Mouse (Mus musculus) bone marrow macrophage, adult 2 months (primary cell): ENCODE measurements around the gene Tia1. TPM values are rescaled to one million over a fixed set of nuclear protein-coding genes. Genes with fewer than 3 reads are reported as not detected.

Experiments
- H3K27ac ChIP-seq: 2 replicates; pipeline ENCODE4 v1.5.1; 2012; ENCODE audit warnings: low read depth, low read length; ENCODE audit not compliant: insufficient read depth
- H3K4me1 ChIP-seq: 2 replicates; pipeline ENCODE4 v1.6.1; 2012; ENCODE audit warnings: low read length; ENCODE audit not compliant: control insufficient read depth, insufficient read depth
- H3K4me3 ChIP-seq: 2 replicates; pipeline ENCODE4 v1.5.1; 2012; ENCODE audit warnings: mild to moderate bottlenecking, low read length, moderate library complexity; ENCODE audit not compliant: insufficient read depth
- CTCF ChIP-seq: IDR thresholded peaks from 2 replicates; pipeline ENCODE4 v1.5.1; 2012; ENCODE audit warnings: low read depth, mild to moderate bottlenecking, low read length, moderate library complexity
- POLR2A ChIP-seq: IDR thresholded peaks from 2 replicates; pipeline ENCODE4 v1.6.1; 2012; ENCODE audit warnings: mild to moderate bottlenecking, low read depth, low read length, borderline replicate concordance
- polyA plus RNA-seq: library from polyadenylated mRNA; stranded (reverse); fragments of >200 nt; gene quantifications from 2 replicates; pipeline ENCODE4 v1.2.4, GENCODE M21; 2012; ENCODE audit not compliant: missing spikeins, insufficient read depth, insufficient read length

The Tia1 gene
- polyA plus RNA-seq, 1 experiment: 49.7 TPM

- H3K4me1 ChIP-seq: peaks cover 34% of the 10 kb centered on the region
- H3K27ac ChIP-seq: no peak overlapping the region
- no peak for TF ChIP-seq CTCF
- no peak for TF ChIP-seq POLR2A
- no peak overlapping the region for H3K4me3 ChIP-seq
Observed at GRCm38 (mm10) chr6:86475462-86476167, 71.6 kb downstream of the Tia1 start.

- H3K27ac ChIP-seq: no peak overlapping the region
- TF ChIP-seq POLR2A: no peak
- TF ChIP-seq CTCF: no peak
- peaks cover 30% of the 10 kb centered on the region for H3K4me1 ChIP-seq
- no peak overlapping the region for H3K4me3 ChIP-seq
Observed at GRCm38 (mm10) chr6:86476931-86477330, 72.9 kb downstream of the Tia1 start.

- Histone ChIP-seq H3K27ac (no peak overlapping the region), H3K4me1 (peaks cover 23% of the 10 kb centered on the region), H3K4me3 (no peak overlapping the region)
- TF ChIP-seq POLR2A (no peak), CTCF (no peak)
Observed at GRCm38 (mm10) chr6:86479311-86479710, 75.3 kb downstream of the Tia1 start.

- Histone ChIP-seq H3K4me1 (peaks cover 23% of the 10 kb centered on the region), H3K27ac (peak overlapping the region; percentile 61; the same call in 1 of the 2 replicates), H3K4me3 (peak overlapping the region; percentile 39; the same call in 1 of the 2 replicates)
- TF ChIP-seq POLR2A: no peak
- no peak for TF ChIP-seq CTCF
Observed at GRCm38 (mm10) chr6:86479816-86480188, 75.8 kb downstream of the Tia1 start.

- peak overlapping the region; percentile 39 for H3K4me3 ChIP-seq
- H3K27ac ChIP-seq: peak overlapping the region; percentile 61
- TF ChIP-seq POLR2A: no peak
- no peak for TF ChIP-seq CTCF
- peaks cover 23% of the 10 kb centered on the region for H3K4me1 ChIP-seq
Observed at GRCm38 (mm10) chr6:86480189-86480831, 76.3 kb downstream of the Tia1 start.

- Histone ChIP-seq H3K4me3 (no peak overlapping the region), H3K27ac (no peak overlapping the region), H3K4me1 (peaks cover 34% of the 10 kb centered on the region)
- TF ChIP-seq POLR2A (no peak), CTCF (no peak)
Observed at GRCm38 (mm10) chr6:86481871-86482270, 77.9 kb downstream of the Tia1 start.

Other genes with a start within 250 kb of the Tia1 start
- not detected in 2 replicates for gene Tgfa, start 209.0 kb upstream of the Tia1 start, polyA plus RNA-seq
- 11.0 and 13.2 TPM in 2 replicates for gene Fam136a, start 38.6 kb upstream of the Tia1 start, polyA plus RNA-seq
- gene Snrpg, start 32.9 kb upstream of the Tia1 start, polyA plus RNA-seq: 122 and 159 TPM in 2 replicates
- 98.9 and 99.9 TPM in 2 replicates for gene Pcyox1, start 7.1 kb upstream of the Tia1 start, polyA plus RNA-seq
- gene Gm44790, start 22.4 kb downstream of the Tia1 start, polyA plus RNA-seq: not detected in 2 replicates
- 16.6 and 20.3 TPM in 2 replicates for gene C87436, start 34.2 kb downstream of the Tia1 start, polyA plus RNA-seq
- 177 and 185 TPM in 2 replicates for gene Pcbp1, start 122.1 kb downstream of the Tia1 start, polyA plus RNA-seq
- gene Asprv1, start 223.9 kb downstream of the Tia1 start, polyA plus RNA-seq: not detected in 2 replicates